Mouse (Mus musculus) mouse embryonic stem cell (cell line): ENCODE measurements around the gene Cd5.

ENCODE experiments used
- in situ Hi-C, 2 experiments: fragments of 300-500 bp; cut with MboI; formaldehyde crosslinking; loops; 1 replicate in 1 of 2; 3 replicates in 1 of 2; pipeline ENCODE4 v1.14.3; 2019 to 2020; ENCODE audit warnings: low sequenced_read_pairs in 2 of 2, low pct_unique_long_range_greater_than_20kb in 1 of 2, mixed read lengths in 1 of 2; ENCODE audit not compliant: unreplicated experiment in 1 of 2

Cd5 gene

DNA sequence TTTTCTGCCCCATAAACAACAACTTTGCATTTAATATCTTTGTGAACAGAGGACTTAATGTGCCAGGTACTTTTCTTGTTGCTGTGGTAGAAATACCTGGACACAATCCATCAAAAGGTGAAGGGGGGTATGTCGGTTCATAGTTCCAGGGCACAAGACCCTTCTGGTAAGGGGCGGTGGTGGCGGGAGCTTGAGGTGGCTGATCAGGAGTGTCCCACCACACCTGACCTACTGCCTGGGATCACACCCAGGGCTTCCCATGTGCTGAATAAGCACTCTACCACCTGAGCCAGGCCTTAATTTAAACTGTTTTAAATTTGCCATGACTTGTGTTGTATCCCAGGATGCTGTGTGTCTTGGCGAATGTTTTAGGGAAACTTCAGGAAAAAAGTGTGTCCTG lies 47.7 kb downstream of the Cd5 start:
- in situ Hi-C loops = no loop called here

DNA sequence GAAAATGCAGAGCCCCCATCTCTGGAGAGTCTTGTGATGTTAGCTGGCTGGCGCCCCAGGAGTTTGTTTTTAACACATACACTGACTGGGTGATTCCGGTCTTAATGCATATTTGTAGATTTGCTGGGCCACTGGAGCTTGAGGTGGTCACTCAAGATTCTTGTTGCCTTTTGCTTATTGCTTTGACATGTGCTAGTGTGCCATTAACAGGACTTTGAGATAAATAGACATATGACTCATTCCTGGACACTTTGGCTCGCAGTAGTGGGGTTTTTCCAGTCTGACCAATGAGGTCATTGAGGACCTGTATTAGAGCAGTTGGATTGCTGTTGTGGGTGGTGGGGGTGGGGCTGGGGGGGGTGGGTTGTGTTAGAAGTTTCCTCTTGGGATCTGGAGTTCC lies 48.5 kb downstream of the Cd5 start:
- in situ Hi-C loops = no loop called here

DNA sequence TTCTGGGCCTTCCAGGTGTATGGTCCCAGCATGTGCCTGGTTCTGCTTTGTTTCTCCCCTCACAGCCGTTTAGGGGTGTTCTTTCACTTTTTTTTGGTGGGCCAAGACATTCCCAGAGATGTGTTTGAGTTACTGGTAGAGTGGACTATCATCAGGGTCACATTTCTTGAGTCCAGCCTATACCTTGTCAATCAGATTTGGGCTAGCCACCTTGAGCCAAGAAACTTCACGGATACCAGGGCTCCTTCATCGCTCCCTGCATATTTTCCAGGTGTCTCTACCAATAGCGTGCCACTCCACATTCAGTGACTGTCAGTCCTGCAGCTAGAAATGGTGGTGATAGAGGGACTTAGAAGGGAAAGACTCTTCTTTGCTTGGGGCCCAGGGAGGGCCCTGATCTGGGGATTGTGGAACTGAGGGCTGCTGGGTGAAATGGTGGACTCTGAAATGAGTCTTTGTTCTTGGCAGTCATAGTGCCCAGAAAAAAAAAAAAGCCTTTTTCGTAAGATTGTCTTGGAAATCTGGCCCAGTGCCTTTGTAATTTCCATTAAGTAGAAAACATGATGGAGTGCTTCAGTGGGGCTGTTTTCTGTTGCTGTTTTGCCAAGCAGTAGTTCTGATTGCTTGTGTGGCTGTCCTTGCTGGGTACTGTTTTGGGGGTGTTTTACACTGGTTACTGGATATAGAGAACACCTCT lies 49.2 kb downstream of the Cd5 start:
- in situ Hi-C loops = no loop called here

DNA sequence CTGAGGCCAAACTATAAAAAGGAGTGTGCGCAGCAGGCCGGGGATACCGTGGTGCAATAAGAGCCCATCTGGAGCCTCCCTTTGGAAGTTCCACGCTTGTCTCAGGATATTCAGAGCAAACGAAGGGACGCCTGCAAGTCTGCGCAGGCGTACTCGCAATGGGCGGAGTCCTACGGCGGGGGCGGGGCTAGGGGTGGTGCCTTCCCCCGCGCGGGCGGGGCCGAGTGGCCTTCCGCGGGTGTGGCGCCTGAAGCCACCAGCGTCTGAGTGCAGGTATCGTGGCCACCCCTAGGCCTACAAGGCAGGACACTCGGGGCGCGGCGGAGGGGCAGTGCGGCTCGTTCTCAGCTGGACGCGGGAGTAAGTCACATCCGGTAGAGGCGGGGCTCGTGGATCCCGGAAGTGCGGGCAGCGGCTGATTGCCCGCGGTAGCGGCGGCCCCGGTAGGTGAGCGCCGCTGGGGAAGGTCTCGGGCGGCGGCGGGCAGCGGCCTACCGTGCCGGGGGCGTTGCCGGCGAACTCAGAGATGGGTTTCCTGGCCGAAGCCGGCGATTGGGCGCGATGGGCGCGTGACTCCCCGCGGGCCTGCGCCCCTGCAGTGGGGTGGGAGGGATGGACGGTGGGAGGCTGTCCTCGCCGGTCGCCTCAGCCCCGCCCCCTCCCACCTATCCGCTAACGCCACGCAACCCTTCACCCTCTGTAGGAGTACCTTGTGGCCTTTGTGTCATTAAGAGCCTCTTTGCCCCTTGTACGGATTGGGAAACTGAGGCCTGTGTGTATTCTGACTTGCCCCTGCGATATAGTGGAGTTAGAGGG lies 50.1 kb downstream of the Cd5 start, which contains the start of gene Vps37c:
Gene Vps37c (plus strand): TSS at position 199 of the 816 bp plus-strand sequence.
- in situ Hi-C loops = no loop called here

DNA sequence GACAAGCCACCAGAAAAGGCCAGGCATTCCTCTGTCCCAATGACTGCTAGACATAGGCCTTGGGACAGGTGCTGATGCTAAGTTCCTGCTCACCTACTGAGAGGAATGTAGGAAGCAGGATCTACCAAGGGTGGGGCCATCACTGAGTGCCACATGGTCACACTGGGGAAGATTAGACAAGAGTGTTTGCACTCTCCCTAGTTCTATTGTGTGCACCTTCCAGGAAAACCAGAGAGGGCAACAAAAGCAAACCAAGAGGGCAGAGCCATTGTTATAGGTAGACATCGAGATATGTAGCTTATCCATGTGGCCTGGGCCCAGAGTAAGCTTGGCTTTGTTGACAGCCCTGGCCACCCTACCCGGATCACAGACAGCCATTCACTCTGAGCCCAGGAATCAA lies 53.1 kb downstream of the Cd5 start:
- in situ Hi-C loops = no loop called here

DNA sequence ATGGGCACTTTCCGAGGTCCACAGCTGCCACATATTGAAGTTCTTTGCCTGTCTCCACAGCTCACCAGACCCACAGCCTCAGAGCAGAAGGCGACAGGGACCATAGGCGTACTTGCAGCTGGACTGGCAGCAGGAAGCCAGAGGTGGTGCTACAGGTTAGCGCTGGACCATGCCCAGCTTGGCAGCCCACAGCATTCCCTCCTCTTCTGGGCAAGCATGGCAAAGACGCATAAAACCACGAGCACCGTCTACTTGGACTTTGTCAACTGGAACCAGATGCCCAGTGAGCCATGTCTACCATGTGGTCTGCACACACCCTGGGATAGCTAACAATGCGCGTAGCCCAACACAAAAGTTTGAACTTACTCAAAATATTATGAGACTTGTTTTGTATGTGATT lies 53.7 kb downstream of the Cd5 start:
- in situ Hi-C loops = no loop called here

DNA sequence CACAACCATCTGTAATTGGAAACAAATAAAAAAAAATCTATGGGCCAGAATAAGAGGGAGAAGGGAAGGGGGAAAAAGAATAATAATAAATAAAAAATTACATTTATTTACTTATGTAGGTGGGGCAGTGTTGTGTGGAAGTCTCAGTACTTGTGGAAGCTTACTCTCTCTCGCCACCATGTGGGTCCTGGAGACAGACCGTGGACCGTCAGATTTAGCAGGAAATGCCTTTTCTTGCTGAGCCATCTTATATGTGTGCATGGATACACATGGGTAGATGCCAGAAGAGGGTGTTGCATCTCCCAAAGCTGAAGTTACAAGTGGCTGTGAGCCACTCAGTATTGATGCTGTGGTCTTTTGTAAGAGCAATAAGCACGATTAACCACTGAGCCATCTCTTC lies 57.2 kb downstream of the Cd5 start:
- in situ Hi-C loops = no loop called here

DNA sequence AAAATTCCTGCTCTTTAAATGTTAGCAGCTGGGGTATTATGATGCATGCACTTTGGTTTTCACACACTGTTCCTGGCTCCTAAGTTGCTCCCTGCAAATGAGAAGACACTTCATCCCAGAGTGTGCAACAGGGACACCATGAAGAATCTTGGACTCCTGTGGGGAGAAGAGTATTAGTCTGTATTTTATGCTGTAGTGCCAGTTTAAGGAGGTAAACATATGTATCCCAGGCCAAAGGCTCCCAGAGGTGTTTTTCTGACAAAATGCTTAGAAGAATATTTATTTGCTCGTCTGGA lies 60.1 kb downstream of the Cd5 start:
- in situ Hi-C loops = no loop called here

DNA sequence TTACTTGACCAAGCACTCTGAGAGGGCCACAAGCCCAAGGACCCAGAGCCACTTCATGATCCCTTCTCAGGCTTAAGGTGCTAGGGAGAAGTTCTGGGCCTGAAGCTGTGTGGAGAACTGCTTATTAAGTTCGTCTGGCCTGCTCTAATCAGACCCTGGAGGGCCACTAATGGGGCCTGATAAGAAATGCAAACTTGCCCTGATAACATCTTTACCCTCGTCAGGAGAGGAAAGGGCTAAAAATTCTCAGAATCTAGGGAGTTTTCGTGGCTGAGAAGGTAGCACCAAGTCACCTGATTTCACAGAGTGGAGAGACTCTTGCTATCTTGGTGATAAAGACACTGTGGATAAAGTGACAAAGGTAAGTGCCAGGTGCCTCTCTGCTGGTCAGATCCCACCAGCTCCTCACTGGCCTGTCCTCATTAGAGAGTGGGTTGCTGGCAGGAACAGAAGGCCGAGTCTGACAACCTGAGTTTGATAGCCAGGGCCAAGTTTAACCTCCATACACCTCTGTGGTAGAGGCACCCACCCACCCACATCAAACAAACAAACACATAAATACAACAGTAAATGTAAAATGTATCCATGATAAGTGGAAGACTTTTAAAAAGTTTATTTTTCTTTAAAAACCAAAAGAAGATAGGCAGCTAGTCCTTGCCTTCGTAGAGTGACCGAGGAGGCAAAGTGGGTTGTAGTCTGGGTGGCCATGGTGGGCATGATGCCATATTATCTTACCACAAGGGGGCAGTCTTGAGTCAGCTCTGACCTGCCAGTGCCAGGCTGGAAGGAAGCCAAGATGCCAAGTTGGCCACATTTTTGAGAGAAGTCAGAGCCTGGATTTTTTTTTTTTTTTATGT lies 60.7 kb downstream of the Cd5 start, which contains the start of gene Pga5:
Gene Pga5 (minus strand): TSS at position 157 of the 857 bp plus-strand sequence.
- in situ Hi-C loops = no loop called here

DNA sequence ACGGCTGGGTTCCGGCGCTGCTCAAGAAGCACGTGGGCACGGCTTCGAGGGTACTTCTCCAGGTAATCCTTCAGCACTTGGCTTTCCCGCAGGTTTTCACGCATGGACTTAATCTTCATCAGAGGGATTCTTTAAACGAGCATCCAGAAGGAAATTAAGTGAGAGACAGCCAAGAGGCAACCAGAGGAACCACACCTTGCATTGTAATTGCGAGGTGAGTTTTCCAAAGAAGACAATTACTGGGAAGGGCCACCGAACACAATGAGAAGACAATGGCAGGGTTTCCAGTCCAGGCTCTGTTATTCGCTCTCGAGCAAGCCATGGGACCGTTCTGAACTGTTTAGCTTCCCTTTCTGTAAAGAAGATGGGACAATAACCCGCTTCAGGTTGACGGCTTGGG lies 62.1 kb downstream of the Cd5 start:
- in situ Hi-C loops = no loop called here

DNA sequence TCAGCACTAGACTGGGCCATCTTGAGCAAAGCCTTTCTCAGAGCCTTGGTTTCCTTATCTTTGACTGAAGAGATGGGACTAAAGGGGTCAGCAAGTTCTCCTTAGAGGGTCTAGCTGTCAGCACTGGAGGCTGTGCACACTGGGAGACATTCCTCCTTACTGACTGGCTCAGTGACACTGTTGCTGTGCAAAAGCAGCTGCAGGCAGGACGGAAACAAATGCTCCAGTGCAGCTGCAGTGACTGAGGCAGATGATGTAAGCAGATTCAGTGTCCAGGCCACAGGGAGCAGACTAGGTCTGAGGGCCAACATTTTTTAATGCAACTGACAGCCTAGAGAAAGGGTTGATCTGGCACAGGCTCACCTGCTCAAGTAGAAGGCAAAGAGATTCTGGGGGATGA lies 65.5 kb downstream of the Cd5 start:
- in situ Hi-C loops = no loop called here

DNA sequence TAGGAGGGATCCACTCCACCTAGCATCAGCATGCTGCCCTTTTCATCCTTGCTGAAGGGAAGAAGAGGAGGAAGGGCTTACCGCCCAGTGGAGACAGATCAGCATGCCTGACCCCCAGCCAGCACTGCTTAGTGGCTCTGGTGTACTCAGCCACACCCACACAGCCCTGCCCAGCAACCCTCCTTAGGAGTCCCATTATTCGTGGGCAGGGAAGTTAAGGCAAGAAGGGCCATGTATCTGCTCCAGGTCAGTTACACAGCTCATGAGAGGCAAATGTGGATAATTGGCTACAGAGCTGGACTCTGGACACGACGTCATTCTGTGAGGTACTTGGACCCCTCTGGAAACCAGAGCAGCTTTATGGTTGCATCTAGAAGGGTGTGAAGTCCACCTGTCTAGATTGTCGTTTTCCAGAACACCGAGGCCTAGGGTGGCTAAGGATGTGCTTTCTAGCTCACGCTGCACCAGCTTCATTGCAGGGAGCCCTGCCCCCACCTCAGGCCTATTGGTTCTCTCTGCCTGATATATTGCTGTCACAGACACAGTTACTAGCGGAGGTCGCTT lies 66.9 kb downstream of the Cd5 start:
- in situ Hi-C loops = no loop called here

DNA sequence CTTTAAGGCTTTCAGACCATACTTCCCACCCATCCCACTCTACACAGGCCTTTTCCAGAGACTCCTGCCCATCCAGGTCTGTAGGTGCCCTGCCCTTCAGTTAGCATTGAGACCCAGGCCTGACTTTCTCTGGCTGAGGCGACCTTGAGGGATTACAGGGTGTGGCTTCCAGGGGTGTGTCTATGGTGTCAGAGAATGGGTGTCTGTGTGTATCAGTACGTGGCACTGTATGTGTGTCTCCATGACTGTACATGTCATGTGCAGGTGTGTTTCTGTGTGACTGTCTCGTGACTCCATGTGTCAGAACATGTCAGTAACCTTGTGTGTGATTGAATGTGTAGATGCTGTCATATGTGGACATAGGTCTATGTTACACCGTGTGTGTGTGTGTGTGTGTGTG lies 67.5 kb downstream of the Cd5 start:
- in situ Hi-C loops = no loop called here
